Mouse (Mus musculus): ENCODE measurements at regions not wholly inside any gene's neighbourhood (a gene's known extent, or its start where the extent isn't known, plus 50 kb on each side); places are given as distances from the start of the nearest gene placed in this dataset.

- no peak for DNase-seq (ENCODE audit: low read depth, low spot score)
These were observed 60.8 kb downstream of the Mis18a start for GRCm38 (mm10) chr16:90666271-90666986.

GRCm38 (mm10) chr16:90664086-90664485 lies 63.1 kb downstream of the Mis18a start:
- no peak for DNase-seq (ENCODE audit: low read depth, low spot score)

GRCm38 (mm10) chr16:90658050-90658449 lies 69.2 kb downstream of the Mis18a start:
- no peak for DNase-seq (ENCODE audit: low read depth, low spot score)

GRCm38 (mm10) chr16:90657027-90657426 lies 70.2 kb downstream of the Mis18a start:
- DNase-seq (ENCODE audit: low read depth, low spot score) = no peak

GRCm38 (mm10) chr16:90656571-90657011 lies 70.6 kb downstream of the Mis18a start:
- DNase-seq (ENCODE audit: low read depth, low spot score) = no peak

GRCm38 (mm10) chr16:90654853-90655252 lies 72.4 kb downstream of the Mis18a start:
- DNase-seq (ENCODE audit: low read depth, low spot score) = no peak

GRCm38 (mm10) chr16:90652821-90653220 lies 74.4 kb downstream of the Mis18a start:
- DNase-seq (ENCODE audit: low read depth, low spot score) = no peak

GRCm38 (mm10) chr16:90648161-90648560 lies 79.0 kb downstream of the Mis18a start:
- DNase-seq (ENCODE audit: low read depth, low spot score) = no peak

GRCm38 (mm10) chr16:90642671-90643070 lies 84.5 kb downstream of the Mis18a start:
- DNase-seq (ENCODE audit: low read depth, low spot score) = no peak

GRCm38 (mm10) chr16:90635216-90635615 lies 92.0 kb downstream of the Mis18a start:
- DNase-seq (ENCODE audit: low read depth, low spot score) = no peak

- no peak for DNase-seq (ENCODE audit: low read depth, low spot score)
These were observed 97.2 kb downstream of the Mis18a start for GRCm38 (mm10) chr16:90629976-90630375.

GRCm38 (mm10) chr16:90629121-90629930 lies 97.9 kb downstream of the Mis18a start:
- DNase-seq (ENCODE audit: low read depth, low spot score) = no peak

- DNase-seq (ENCODE audit: low read depth, low spot score) = no peak
These were observed 98.5 kb downstream of the Mis18a start for GRCm38 (mm10) chr16:90628605-90629120.

GRCm38 (mm10) chr16:90626035-90626670 lies 101.1 kb downstream of the Mis18a start:
- no peak for DNase-seq (ENCODE audit: low read depth, low spot score)

GRCm38 (mm10) chr16:90625301-90626034 lies 101.7 kb downstream of the Mis18a start:
- DNase-seq (ENCODE audit: low read depth, low spot score) = no peak

- DNase-seq (ENCODE audit: low read depth, low spot score) = no peak
These were observed 103.1 kb downstream of the Mis18a start for GRCm38 (mm10) chr16:90624039-90624625.

GRCm38 (mm10) chr16:90622677-90623225 lies 104.5 kb downstream of the Mis18a start:
- DNase-seq (ENCODE audit: low read depth, low spot score) = no peak

- DNase-seq (ENCODE audit: low read depth, low spot score) = peak; percentile 24
These were observed 105.3 kb downstream of the Mis18a start for GRCm38 (mm10) chr16:90621761-90622411.

- no peak for DNase-seq (ENCODE audit: low read depth, low spot score)
These were observed 107.5 kb downstream of the Mis18a start for GRCm38 (mm10) chr16:90619565-90620311.

Data from brain, embryonic 18.5 days (tissue).